Mouse (Mus musculus) CD8-positive naive resting alpha-beta T cell, adult 2 months (primary cell): Measurements from ENCODE around the gene Gm45716.
A peak's percentile ranks its signal among the peaks of the same experiment; 100 is the strongest.

ENCODE experiments used
- DNase-seq, 2 experiments: peaks; one replicate each; pipeline ENCODE4 v3.0.0; 2022; ENCODE audit warnings: low read depth in 2 of 2, low spot score in 2 of 2

The Gm45716 gene

GRCm38 (mm10) chr11:90249701-90250141, 62.2 kb downstream of the Gm45716 start:
- DNase-seq = peak in 1 of 2 experiments; percentile 27

- peak in 1 of 2 experiments; percentile 7 for DNase-seq
Measured at GRCm38 (mm10) chr11:90250189-90250588, 62.7 kb downstream of the Gm45716 start.

- DNase-seq = peak in 1 of 2 experiments; percentile 24
Measured at GRCm38 (mm10) chr11:90250730-90251129, 63.2 kb downstream of the Gm45716 start.

- DNase-seq = no peak
Measured at GRCm38 (mm10) chr11:90251923-90252322, 64.4 kb downstream of the Gm45716 start.

GRCm38 (mm10) chr11:90252366-90252765, 64.9 kb downstream of the Gm45716 start:
- DNase-seq = no peak

- DNase-seq = no peak
Measured at GRCm38 (mm10) chr11:90254536-90254935, 67.1 kb downstream of the Gm45716 start.

GRCm38 (mm10) chr11:90255687-90256086, 68.2 kb downstream of the Gm45716 start:
- no peak for DNase-seq

- peak; percentile 46 to 59 for DNase-seq
Measured at GRCm38 (mm10) chr11:90256833-90257525, 69.5 kb downstream of the Gm45716 start.

- DNase-seq = no peak
Measured at GRCm38 (mm10) chr11:90258321-90258927, 70.9 kb downstream of the Gm45716 start.

GRCm38 (mm10) chr11:90259071-90259470, 71.6 kb downstream of the Gm45716 start:
- DNase-seq = no peak

- DNase-seq = no peak
Measured at GRCm38 (mm10) chr11:90259826-90260225, 72.3 kb downstream of the Gm45716 start.

GRCm38 (mm10) chr11:90264180-90264579, 76.7 kb downstream of the Gm45716 start:
- peak; percentile 34 to 44 for DNase-seq

- no peak for DNase-seq
Measured at GRCm38 (mm10) chr11:90265581-90265980, 78.1 kb downstream of the Gm45716 start.

- DNase-seq = no peak
Measured at GRCm38 (mm10) chr11:90268934-90269333, 81.5 kb downstream of the Gm45716 start.

- DNase-seq = no peak
Measured at GRCm38 (mm10) chr11:90269398-90270123, 82.1 kb downstream of the Gm45716 start.

- no peak for DNase-seq
Measured at GRCm38 (mm10) chr11:90270132-90270877, 82.8 kb downstream of the Gm45716 start.

GRCm38 (mm10) chr11:90274187-90274586, 86.7 kb downstream of the Gm45716 start:
- no peak for DNase-seq

GRCm38 (mm10) chr11:90275663-90276062, 88.2 kb downstream of the Gm45716 start:
- no peak for DNase-seq

GRCm38 (mm10) chr11:90276150-90276549, 88.7 kb downstream of the Gm45716 start:
- no peak for DNase-seq

- no peak for DNase-seq
Measured at GRCm38 (mm10) chr11:90276561-90276960, 89.1 kb downstream of the Gm45716 start.

- DNase-seq = no peak
Measured at GRCm38 (mm10) chr11:90280069-90280468, 92.6 kb downstream of the Gm45716 start.
